Mouse (Mus musculus): ENCODE results near the gene Stk10. TPM values are rescaled to one million over a fixed set of nuclear protein-coding genes. Genes with fewer than 3 reads are reported as not detected.

The Stk10 gene
- 11.3 and 14.1 TPM in 2 replicates for polyA plus RNA-seq (2012; rRNA removed)

GRCm38 (mm10) chr11:32532765-32533481 is at the start of gene Stk10:
Gene Stk10, plus strand, starts transcription at chr11:32533305.

DNA sequence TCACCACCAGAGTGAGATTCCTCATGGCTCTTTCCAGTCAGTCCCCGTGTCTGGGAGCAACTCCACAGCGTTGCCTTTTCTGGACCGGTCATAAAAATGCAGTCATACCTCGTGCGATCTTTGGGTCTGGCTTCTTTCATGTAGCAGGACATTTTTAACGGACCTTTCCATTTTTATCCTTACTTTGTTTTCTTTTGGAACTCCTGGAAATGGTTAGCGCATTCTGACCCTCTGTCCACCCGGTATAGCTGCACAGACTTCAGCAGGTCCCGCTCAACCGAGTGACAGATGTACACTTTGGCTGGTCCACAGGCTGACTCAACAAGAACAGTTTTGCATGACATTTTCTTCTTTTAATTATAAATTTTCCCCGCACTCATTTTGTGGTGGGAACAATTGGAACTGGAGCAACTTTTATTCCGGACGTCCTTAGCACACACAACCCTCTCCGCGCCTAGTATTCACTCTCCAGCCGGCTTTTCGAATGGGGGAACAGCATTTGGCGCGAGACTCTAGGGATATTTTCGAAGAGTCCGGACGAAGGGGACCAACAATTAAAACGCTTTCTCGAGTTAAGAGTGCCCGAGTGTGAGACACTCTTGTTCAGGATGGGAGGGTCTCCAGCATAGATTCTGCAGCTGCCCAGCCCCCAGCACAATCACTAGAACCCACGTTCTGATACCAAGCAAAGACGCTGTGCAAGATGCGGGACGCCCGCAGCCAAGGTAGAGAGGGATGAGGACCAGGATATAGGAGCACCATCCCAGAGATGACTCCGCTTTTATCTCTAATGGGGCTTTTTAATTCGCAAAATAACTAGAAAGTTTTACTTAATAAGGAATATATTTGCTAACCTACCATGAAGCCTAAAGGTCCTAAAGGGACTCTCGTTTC is 987 bp upstream of the Stk10 start, which contains the start of gene Efcab9:
Gene Efcab9, minus strand, starts transcription at position 211 of the 894 bp plus-strand sequence.

DNA sequence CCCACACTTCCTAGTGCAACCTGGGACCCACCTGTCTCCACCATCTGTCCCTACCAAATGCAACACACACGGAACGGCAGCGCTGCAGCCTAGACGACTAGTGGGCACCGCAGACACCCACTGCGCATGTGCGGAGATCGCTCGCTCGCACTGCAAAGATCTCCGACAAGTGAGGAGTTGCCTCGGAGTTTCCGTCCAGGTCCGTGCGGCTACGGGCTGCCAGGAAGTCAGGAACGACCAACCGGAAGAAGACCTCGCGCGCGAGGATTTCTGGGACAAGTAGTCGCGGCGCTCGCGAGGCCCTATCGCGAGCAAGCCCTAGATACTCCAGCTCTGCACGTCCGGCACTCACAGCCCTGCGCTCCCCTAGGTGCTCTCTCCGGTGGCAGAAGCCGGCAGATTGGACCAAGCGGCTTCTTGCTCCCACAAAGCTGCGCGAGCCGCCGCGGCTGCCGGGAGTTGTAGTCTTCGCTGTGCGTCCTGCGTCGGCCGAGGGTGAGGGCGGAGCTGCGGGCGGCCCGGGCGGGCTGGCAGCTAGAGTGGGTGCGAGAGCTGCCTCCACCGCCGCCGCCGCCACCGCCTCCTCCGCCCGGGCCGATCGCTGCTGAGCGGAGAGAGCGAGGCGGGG is 109.3 kb downstream of the Stk10 start, which contains the start of gene Fbxw11:
Gene Fbxw11, plus strand, starts transcription at position 476 of the 628 bp plus-strand sequence.

Other genes with a start within 250 kb of the Stk10 start
- gene Hba-a1, start 249.8 kb upstream of the Stk10 start, polyA plus RNA-seq (2012; rRNA removed), result 306 and 812 TPM in 2 replicates
- 0.32 and 0.44 TPM in 2 replicates for gene Hbq1b, start 246.3 kb upstream of the Stk10 start, polyA plus RNA-seq (2012; rRNA removed)
- 555 and 957 TPM in 2 replicates for gene Hba-a2, start 236.8 kb upstream of the Stk10 start, polyA plus RNA-seq (2012; rRNA removed)
- not detected in 2 replicates for gene Hbq1a, start 233.2 kb upstream of the Stk10 start, polyA plus RNA-seq (2012; rRNA removed)
- gene Sh3pxd2b, start 185.5 kb upstream of the Stk10 start, polyA plus RNA-seq (2012; rRNA removed), result 21.3 and 24.1 TPM in 2 replicates
- gene Ubtd2, start 77.9 kb upstream of the Stk10 start, polyA plus RNA-seq (2012; rRNA removed), result 18.7 and 20.1 TPM in 2 replicates
- gene Efcab9, start 1.2 kb upstream of the Stk10 start, polyA plus RNA-seq (2012; rRNA removed), result 0.27 TPM in 1 of 2 replicates, not detected in the other
- 53.1 and 62.5 TPM in 2 replicates for gene Fbxw11, start 109.4 kb downstream of the Stk10 start, polyA plus RNA-seq (2012; rRNA removed)

Measured in ovary, adult 2 months (tissue).